Mouse (Mus musculus) testis, adult 2 months (tissue): Measurements from ENCODE around the gene Ttc21a. TPM values are rescaled to one million over a fixed set of nuclear protein-coding genes. Genes with fewer than 3 reads are reported as not detected.
A peak's percentile ranks its signal among the peaks of the same experiment; 100 is the strongest.

ENCODE experiments used
- H3K27ac ChIP-seq: fragments of 200-500 bp; 2 replicates; pipeline ENCODE4 v1.5.1; 2012; ENCODE audit warnings: low read depth, low read length; ENCODE audit not compliant: control insufficient read depth, insufficient read depth
- H3K27me3 ChIP-seq: fragments of 200-500 bp; 2 replicates; pipeline ENCODE4 v1.6.1; 2012; ENCODE audit warnings: mild to moderate bottlenecking, low read length, moderate library complexity; ENCODE audit not compliant: control insufficient read depth, insufficient read depth
- H3K36me3 ChIP-seq: fragments of 200-500 bp; 2 replicates; pipeline ENCODE4 v1.6.1; 2012; ENCODE audit warnings: mild to moderate bottlenecking, low read length; ENCODE audit not compliant: control insufficient read depth, insufficient read depth
- H3K4me1 ChIP-seq: fragments of 200-500 bp; 2 replicates; pipeline ENCODE4 v1.6.1; 2012; ENCODE audit warnings: low read length; ENCODE audit not compliant: control insufficient read depth, insufficient read depth
- H3K4me3 ChIP-seq: fragments of 200-500 bp; 2 replicates; pipeline ENCODE4 v1.5.1; 2012; ENCODE audit warnings: low read depth, mild to moderate bottlenecking, low read length, moderate library complexity, mixed read lengths; ENCODE audit not compliant: control insufficient read depth
- CTCF ChIP-seq: fragments of 200-500 bp; IDR thresholded peaks from 2 replicates; pipeline ENCODE4 v1.5.1; 2012; ENCODE audit warnings: low read depth, mild to moderate bottlenecking, inconsistent platforms, low read length, moderate library complexity; ENCODE audit not compliant: control insufficient read depth, insufficient read depth, insufficient replicate concordance
- POLR2A ChIP-seq: fragments of 200-500 bp; IDR thresholded peaks from 2 replicates; pipeline ENCODE4 v1.6.1; 2012; ENCODE audit warnings: low read depth, mild to moderate bottlenecking, inconsistent platforms, low read length, moderate library complexity; ENCODE audit not compliant: control insufficient read depth
- polyA plus RNA-seq: library from polyadenylated mRNA; depleted of rRNA; stranded (reverse); fragments of >200 nt; gene quantifications from 2 replicates; pipeline ENCODE4 v1.2.3, GENCODE M21; 2012

Ttc21a gene
- polyA plus RNA-seq, 1 experiment = 66.1 TPM

DNA sequence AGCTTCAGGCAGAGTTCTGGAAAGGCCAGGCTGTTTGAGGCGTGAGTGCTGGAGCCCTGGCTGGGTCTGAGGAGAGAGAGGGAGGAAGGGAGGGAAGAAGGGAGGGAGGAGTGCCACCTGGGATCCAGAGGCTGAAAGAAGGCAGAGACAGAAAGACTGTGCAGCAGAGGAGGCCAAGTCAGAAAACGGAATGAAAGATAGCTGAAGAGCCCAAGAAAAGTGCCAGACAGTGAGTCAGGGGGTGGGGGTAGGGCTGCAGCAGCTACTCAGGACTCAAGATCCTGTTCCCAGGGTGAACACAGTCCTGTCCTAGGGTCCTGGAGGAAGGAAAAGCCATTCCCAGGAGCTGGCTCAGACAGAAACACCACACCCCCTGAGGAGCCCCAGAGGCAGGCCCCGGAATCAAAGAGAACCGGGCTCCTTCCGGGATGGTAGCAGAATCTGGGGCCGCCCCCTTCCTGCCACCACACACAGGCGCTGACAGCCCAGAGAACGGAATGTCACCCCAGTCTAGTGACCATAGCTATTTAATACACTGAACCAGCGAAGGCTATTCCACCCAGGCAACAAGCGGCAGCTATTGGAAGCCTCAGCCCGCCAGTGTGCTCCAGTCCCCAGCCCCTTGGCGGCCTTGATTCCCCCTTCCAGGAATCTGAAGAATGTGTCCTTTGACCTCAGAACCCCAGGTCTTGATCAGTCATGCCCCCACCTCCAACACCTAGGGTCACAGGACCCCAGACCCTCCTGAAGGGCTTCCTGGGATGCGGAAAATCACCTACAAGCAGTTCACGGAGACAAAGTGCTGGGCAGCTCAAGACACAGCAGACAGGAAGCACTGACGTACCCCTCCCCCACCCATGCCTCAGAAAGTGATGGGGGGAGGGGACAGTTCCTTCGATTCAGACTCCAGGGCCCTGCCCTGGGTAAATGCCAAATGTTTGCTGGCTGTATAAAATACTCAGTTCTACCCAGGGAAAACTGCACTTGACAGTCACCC is 44.1 kb downstream of the Ttc21a start:
- Histone ChIP-seq H3K4me1 (peaks cover 40% of the 10 kb centered on the region), H3K27me3 (peaks cover 2% of the 10 kb centered on the region; the same call in 1 of the 2 replicates), H3K27ac (peak overlapping the region; percentile 39; the same call in 1 of the 2 replicates), H3K4me3 (peak overlapping the region; percentile 90), H3K36me3 (no peaks in the 10 kb centered on the region)
- TF ChIP-seq CTCF = no peak

DNA sequence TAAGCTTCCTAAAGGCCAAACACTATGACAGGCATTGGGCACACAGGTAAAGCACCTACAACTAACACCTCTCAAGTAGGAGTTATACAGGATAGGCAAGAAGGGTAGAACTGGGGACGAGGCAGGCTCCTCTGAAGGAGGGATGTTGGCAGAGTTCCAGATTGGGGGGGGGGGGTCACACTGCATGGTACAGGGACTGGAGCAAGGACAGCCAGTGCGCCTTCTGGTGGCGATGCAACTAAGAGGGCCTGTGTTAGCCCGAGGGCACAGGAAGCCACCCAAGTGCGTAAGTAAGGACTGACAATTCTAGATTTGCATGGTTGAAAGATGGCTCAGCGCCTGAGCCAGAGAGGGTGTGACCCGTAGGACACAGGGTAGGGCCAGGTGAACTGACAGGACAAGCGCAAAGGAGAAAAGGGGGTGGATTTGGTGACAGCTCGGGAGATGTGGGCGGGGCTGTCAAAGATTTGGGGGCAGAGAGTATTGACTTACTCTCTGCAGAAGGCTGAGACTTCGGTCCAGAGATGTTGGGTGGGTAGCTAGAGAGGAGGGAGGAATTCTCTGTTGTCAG is 44.9 kb downstream of the Ttc21a start:
- H3K27me3 ChIP-seq = peaks cover 2% of the 10 kb centered on the region; the same call in 1 of the 2 replicates
- H3K36me3 ChIP-seq = no peaks in the 10 kb centered on the region
- H3K4me3 ChIP-seq = peak overlapping the region; percentile 90
- peak; percentile 7; the same call in 1 of the 2 replicates for TF ChIP-seq CTCF
- TF ChIP-seq POLR2A = no peak
- peak overlapping the region; percentile 72 for H3K27ac ChIP-seq
- H3K4me1 ChIP-seq = peaks cover 34% of the 10 kb centered on the region

DNA sequence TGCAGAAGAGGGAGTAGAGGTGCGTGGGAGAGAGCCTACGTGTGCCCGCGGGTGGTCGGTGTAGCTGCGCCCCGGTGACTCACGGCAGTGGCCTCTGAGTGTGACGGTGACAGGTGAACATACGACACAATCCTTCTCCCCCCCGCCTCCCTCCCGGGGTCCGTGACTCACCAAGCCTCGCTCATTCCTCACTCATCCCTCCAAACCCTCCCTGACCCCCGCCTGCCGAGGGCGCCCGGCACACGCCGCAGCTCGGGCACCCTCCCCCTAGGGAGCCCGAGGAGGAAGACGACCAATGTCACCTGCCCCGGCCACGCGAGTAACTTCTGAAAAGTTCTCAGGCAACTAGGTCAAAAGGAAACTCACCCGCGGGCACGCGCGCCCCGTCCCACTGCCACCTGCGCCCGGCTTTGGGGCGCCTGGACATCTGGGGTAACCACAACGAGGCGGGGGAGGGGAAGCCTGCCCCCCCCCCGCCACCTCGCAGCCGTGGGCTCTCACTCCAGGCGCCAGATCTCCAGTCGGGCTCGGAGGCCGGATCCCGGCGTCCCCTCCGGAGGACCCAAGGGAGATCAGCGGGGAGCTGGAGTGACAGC is 45.6 kb downstream of the Ttc21a start:
- TF ChIP-seq POLR2A (peak; percentile 71; the same call in 1 of the 2 replicates), CTCF (no peak)
- Histone ChIP-seq H3K27ac (peak overlapping the region; percentile 72), H3K4me1 (peaks cover 34% of the 10 kb centered on the region), H3K36me3 (no peaks in the 10 kb centered on the region), H3K4me3 (peak overlapping the region; percentile 90), H3K27me3 (peaks cover 2% of the 10 kb centered on the region; the same call in 1 of the 2 replicates)

DNA sequence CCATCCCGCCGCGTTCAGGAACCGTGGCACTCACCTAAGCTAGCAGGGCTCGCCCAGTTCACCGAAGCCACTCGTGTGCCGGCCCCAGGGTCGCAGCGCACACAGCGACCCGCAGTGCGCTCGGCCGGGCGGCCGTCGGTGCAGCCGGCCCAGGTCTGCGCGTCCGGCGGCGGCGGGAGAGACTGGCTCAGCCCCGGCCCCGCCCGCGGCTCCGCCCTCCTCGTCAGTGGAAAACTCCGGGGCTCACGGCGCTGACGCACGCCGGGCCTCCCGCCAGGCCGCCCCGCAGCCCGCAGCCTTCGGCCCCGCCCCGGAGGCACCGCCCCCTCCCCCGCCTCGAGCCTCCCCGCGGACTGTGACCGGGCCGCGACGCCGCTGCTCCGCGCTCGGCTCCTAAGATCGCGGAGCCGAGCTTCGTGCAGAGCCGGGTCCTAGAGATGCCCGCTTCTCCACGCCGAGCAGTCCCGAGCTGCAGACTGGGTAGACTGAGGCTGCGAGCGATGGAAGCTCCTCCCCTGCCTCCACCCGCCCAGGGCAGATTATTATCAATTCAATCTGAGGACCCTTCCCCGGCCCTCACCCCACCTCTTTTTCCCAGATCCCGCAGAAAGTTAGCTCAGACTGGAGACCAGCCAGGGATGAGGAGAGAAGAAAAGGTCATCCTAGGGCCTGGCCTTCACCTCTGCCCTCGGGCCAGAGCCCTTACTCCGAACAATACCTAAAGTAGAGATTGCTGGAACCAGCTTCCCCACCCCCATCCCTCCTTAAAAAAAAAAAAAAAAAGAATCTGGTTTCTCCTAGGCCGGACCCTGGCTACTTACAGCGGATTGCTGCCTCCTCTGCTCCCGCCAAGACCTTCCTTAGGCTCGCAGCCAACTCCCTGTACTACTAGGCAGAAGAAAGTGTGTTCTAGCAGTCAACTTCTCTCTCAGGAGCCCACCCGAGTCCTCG is 46.5 kb downstream of the Ttc21a start:
- peaks cover 34% of the 10 kb centered on the region for H3K4me1 ChIP-seq
- H3K36me3 ChIP-seq = no peaks in the 10 kb centered on the region
- peaks cover 2% of the 10 kb centered on the region; the same call in 1 of the 2 replicates for H3K27me3 ChIP-seq
- H3K4me3 ChIP-seq = peak overlapping the region; percentile 90
- TF ChIP-seq POLR2A = peak; percentile 80
- TF ChIP-seq CTCF = no peak
- peak overlapping the region; percentile 76 for H3K27ac ChIP-seq

DNA sequence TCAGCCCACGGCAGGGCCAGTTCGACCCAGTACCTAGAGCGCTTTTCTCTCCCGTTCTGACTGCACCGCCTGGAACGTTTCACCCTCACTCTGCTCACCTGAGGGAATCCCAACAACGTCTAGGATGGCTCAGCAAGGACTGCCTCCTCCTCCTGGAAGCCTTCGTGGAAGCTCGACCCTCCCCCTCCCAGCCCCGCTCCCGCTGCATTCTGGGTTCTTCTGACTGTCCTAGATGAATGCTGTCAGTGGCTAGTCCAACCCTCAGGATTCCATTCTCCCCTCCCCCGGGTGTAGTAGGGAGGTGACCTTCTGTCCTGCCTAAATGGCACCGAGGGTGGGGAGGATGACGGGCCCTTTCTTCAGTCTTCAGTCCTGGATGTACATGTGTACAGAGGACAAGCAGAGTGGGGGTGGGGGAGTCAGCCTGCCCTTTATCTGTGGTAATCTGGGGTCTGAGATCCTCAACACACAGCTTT is 47.2 kb downstream of the Ttc21a start, which contains the start of gene Csrnp1:
TSS of gene Csrnp1 (minus strand) at position 123 of the 476 bp plus-strand sequence.
- TF ChIP-seq CTCF (no peak), POLR2A (no peak; the same call in 1 of the 2 replicates)
- Histone ChIP-seq H3K36me3 (no peaks in the 10 kb centered on the region), H3K4me3 (peak within 1 kb of the TSS; percentile 90), H3K27me3 (peaks cover 2% of the 10 kb centered on the region; the same call in 1 of the 2 replicates), H3K4me1 (peaks cover 34% of the 10 kb centered on the region), H3K27ac (peak within 1 kb of the TSS; percentile 76)

DNA sequence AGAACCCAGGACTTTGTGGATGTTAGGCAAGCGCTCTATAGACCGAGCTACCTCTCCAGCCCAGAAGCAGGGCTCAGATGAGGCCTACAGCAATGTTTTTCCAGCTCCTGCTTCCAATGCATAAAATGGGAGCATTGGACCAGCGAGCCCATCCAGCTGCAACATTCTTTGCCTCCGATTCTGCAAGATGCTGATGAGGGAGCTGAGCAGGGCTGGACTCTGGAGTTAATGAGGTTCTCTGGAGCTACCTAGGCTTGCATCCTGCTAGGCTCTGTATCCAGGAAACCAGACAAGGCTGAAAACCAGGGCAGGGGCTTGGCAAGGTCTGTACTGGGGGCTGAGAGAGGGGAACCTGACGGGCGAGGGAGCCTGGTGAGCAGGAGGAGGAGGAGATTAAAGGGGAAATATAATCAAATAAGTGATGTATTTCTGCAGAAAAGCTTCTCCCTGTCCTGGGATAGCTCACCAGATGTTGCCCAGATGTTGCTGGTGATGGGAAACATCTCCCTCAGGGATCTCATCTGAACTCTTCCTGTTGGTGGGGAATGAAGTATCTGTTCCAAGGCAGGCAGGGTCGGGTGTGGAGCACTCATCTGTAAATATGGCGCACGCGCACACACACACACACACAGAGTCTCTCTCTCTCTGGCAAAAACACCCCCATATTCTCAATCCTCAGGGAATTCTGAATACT is 48.6 kb downstream of the Ttc21a start:
- H3K27ac ChIP-seq = no peak overlapping the region
- H3K4me1 ChIP-seq = peaks cover 29% of the 10 kb centered on the region
- H3K4me3 ChIP-seq = no peak overlapping the region; the same call in 1 of the 2 replicates
- H3K36me3 ChIP-seq = no peaks in the 10 kb centered on the region
- TF ChIP-seq CTCF (no peak), POLR2A (no peak)
- peaks cover 2% of the 10 kb centered on the region; the same call in 1 of the 2 replicates for H3K27me3 ChIP-seq
